Mouse (Mus musculus): ENCODE results near the gene Hoxc9.

The Hoxc9 gene

GRCm38 (mm10) chr15:102976171-102976570, at the start of gene Hoxc9:
Hoxc9 (plus strand) TSS chr15:102976439.
- no peak for DNase-seq (ENCODE audit: low spot score)

- no peak for DNase-seq (ENCODE audit: low spot score)
Observed at GRCm38 (mm10) chr15:102927032-102927645, 49.1 kb upstream of the Hoxc9 start.

DNA sequence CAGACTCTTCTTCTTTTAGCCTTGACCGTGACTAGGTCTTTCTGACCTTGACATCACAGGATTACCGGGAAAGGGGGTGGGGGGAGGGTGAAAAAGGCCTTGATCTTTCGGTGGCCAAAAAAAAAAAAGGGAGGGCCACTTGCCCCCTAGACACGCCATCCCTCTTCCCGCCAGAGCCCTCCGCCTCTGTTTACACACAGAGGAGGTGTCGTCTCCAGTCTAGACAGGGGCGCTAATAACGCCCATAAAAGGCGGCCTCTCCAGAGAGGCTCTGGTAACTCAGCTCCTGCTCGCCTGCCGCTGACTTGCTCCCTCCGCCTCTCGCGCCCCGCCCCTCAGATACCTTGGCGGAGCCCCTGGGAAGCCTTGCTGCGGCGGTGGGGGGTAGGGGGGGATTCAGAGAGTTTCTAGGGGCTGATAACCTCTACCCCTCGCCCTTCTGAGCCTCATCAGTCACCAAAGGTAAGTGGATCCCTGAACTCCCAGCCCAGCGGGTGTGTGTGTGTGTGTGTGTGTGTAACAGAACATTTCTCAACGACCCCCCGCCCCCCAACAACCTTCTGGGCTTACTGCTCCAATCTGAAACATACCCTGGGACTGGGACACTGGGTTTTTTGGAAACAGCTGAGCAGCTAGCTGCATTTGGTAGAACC, 44.4 kb upstream of the Hoxc9 start:
- no peak for DNase-seq (ENCODE audit: low spot score)

DNA sequence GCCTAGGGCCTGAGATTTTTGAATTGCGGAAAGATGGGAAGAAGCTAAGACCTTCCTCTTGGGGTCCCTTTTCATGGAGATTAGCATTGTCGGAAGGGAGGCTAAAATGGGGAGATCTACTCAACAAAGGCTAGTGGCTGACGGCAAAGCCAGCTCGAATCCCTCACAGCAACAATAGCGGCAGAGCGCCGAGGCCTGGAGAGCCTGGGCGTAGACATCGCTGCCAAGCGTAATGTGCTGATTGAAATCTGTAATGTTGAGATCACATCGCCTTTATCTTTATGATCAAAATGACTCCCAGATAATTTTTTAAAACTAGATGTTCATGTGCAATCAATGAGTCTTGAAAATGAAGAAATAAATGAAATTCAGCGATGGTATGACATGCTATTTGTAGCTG, 41.8 kb upstream of the Hoxc9 start:
- no peak for DNase-seq (ENCODE audit: low spot score)

DNA sequence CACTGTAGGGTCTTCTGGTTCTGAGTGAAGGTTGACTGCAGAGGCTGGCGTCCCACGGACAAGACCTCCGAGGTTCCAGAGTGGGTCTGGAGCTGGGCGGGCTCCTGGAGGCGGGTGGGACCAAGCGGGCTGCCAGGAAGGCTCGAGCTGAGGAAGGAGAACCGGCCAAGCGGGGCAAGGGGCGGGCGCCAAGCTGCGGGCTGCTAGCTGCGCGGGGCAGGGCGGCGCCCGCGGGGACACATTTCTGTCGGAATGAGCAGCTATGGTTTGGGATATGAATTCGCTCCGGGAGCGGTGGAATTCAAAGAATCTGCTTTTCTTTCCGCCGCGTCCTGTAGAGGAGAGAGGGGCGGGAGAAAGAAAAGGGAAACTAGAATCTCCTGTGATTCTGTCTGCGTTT, 41.3 kb upstream of the Hoxc9 start:
- DNase-seq (ENCODE audit: low spot score): no peak

DNA sequence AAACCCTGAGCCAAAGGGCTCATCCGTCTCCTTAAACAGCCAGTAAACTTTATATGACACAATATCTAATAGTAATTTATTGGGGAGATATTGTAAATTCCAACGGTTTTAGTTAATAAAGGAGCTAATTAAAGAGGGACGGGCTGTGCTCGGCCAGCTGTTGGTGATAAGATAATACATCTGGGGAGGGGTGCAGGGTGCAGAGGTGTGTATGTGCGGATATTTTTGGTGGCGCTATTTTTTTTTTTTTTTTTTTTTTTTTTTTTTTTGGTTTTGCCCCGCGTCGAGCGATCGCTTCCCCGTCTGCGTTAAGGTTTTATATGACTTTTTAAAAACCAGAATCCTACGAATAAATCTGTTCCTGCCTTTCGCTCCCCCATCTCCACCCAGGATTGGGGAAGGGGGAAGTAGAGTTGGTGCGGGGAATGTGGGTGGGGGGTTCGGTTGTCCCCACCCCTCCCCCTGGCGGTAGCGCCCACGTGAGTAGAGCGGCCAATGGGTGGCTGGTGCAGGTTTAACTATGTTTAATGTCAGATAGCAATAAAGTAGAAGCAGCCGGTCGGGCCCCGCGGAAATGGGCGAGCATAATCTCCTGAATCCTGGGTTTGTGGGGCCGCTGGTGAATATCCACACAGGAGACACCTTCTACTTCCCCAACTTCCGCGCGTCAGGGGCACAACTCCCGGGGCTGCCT, 39.8 kb upstream of the Hoxc9 start, which contains the start of gene Hoxc12:
Gene Hoxc12, plus strand, starts transcription at position 479 of the 694 bp plus-strand sequence.
- DNase-seq (ENCODE audit: low spot score): no peak

DNA sequence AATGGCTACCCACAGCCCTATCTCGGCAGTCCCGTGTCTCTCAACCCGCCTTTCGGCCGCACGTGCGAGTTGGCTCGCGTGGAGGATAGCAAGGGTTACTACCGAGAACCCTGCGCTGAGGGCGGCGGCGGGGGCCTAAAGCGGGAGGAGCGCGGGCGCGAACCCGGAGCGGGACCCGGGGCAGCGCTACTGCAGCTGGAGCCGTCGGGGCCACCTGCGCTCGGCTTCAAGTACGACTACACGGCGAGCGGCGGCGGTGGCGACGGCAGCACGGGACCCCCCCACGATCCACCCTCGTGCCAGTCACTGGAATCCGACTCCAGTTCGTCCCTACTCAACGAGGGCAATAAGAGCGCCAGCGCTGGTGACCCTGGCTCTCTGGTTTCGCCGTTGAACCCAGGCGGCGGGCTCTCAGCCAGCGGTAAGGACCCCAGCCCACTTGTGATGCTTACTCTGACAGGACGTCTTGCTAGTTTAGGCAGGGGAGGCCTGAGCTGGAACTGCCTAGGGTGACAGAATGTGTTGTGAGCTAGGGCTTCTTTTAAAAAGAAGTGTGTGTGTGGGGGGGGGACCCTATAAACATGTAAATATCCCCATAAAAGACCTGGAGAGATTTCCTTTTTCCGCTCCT, 39.1 kb upstream of the Hoxc9 start:
- no peak for DNase-seq (ENCODE audit: low spot score)

DNA sequence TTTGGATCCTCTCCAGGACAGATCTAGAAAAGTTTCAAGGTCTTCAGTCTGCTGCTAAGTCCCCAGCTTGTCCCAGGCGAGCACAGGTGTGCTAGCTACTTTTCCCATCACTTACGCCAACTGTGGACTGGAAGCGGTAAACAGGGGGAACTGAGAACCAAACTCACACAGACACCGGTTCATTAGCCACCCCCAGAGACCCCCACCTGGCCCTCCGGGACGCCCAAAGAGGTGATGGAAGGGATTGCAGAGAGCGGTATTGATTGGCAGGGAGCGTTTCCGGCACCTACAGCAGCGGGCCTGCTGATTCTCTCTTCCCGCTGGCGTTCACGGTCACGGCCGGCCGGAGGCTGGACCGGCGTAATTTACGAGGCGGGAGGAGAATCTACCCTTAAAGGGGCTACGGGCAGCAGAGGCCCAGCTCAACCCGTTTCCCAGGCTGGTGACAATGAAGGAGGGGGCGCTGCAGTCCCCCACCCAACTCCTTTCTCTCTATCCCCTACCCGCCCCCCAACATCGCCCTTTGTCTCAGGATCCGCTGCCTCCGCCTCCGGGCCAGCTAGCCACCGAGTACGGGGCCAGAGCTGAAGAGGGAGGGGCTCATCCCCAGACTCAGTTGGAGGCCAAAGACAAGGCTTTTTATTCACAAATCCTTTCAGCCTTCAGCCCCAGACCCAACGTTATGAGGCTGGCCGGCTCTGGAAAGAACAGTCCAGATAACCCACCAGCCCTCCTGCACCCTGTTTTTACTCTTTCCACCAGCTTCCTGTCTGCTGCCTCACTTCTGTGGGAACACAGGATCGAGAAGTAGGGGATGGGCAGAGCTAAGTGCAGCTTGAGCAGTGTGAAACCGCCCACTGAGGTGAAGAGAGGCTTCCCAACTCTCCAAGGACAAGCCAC, 36.7 kb upstream of the Hoxc9 start:
- no peak for DNase-seq (ENCODE audit: low spot score)

DNA sequence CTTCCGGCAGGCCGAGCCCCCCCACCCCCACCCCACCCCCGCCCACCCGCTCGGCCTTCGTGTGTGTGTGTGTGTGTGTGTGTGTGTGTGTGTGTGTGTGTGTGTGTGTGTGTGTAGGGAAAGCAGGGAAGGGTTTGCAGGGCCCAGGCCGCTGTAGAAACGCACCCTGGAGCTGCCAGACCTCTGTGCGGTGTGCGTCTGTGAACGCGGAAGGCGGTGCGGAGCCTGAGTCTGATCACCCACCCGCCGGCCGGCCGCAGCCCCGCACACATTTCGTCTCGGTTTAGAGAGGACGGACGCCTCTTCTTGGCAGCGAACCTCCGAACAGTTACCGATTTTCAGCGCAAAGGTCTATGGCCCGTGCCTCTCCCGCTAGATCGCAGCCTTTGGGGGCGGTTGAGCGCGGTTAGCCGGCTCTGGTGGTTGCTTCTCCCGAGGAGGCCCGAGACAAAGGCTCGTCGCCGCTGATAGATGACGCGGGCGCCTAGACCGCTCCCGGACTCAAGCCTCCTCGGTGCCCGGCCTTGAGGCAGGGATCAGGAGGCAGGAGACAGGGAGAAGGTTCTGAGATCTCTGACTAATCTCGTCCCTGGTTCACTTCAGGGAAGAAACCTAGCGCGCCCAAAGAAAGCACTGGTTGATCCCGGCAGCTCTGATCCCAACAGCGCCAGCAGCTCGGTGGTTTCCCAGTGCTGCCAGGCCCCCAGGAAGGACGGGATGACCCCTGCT, 33.3 kb upstream of the Hoxc9 start:
- no peak for DNase-seq (ENCODE audit: low spot score)

DNA sequence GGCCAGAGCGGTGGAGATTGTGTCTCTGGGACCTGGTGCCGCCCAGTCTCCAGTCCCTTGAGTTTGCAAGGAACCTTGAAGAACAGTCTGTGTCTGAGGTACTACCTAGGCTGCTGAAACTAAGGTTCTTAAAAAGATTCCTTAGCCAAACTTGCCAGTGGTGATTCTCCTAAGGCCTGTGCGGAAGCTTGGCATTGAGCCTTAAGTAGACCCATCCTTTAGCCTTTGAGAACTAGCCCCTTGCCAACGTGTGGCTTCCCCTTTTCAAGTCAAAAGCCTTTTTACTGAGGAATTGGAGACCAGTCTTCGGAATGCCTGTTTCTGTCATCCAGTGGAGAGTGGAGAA, 32.8 kb upstream of the Hoxc9 start:
- no peak for DNase-seq (ENCODE audit: low spot score)

DNA sequence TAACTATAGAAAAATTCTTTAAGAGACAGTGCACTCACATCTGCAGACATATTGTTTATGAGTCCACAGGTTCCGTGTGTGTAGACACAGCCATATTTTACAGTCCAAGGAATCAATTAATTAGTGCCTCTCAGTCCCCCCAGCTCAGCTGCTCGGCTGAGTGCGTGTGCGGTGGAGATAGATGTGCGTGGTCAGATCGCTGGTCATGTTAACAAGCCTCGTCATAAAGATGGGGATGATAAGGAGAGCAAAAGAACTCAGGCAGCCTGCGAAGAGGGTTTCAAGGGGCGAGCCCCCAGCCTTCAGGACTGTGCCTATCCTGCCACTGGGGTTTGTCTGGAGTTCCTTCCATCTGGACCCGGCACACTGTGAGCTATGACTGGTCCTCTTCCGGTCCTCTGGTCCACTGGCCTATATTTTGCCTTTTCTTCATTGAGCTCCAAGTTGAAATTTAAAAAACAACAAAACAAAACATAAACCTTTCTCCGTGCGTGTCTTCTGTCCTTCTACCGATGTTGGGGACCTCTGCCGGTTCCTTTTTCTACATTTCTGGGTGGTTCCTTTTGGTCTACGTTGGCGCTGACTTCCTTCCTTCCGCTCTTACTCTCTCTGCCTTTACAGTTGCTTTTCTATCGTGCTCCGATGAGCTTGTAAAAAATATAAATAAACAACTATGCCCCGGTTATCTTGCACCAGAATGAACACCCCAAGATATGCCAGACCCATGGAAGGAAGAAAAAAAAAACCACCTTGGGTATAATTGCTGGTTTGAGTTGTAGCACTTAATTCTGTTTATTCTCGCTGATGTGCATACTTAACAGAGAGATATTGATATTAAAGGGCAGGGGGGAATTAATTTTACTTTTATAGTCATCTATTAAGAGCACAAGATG, 30.8 kb upstream of the Hoxc9 start:
- no peak for DNase-seq (ENCODE audit: low spot score)

DNA sequence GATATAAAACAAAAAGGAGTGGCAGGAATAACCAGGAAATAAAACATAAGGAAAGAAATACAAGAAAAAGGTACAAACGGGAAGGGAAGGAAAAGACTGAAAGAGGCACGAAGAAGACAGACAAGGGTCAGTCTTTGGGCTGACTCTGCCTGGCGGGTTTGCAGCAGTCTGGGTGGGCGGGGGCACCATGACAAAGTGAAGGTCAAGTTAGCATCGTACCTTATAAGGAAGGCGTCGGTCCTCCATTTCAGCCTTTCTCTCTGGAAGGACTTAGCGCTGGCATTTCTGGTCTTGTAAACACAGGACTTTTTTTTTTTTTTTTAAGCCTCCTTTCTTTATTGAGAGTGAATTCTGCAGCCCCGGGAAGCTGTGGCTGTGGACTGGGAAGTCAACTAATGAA, 29.0 kb upstream of the Hoxc9 start:
- no peak for DNase-seq (ENCODE audit: low spot score)

DNA sequence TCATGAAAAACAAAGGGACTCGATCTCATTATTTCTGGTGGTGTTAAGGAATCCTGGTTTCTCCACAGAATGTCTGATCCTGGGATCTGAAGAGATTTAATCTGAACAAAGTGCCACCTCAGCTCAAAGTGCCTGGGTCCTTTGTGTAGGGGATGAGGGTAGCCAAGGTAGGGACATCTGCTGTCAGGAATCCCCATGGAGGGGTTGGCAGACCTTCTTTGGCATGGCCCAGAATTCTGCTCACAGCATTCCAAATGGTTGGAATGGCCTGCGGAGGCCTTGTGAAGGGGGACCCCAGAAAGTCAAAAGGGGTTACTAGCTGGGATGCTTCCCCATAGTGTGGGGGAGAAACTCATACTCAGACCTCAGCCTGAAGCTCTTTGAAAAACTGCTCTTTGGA, 27.4 kb upstream of the Hoxc9 start:
- no peak for DNase-seq (ENCODE audit: low spot score)

- DNase-seq (ENCODE audit: low spot score): no peak
Observed at GRCm38 (mm10) chr15:102949696-102950095, 26.5 kb upstream of the Hoxc9 start.

DNA sequence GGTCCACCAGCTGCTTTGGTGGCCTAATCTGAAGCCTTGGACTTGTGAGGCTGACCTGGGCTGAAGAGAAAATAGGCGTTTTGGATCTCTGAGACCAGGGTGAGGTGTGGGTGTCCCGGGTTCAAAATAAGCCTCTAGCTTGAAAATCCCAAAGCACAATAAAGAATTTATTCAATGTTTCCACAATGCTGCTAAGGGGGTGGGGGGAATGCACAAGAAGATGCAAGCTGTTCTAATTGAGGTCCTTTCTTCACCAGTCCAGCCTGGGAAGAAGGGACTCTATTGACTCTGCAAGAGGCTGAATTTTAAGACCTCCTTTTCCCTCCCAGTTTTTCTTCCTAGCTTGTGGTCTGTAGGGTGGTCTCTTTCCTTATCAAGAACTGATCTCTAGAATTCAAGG, 25.4 kb upstream of the Hoxc9 start:
- no peak for DNase-seq (ENCODE audit: low spot score)

GRCm38 (mm10) chr15:102953561-102953960, 22.7 kb upstream of the Hoxc9 start:
- no peak for DNase-seq (ENCODE audit: low spot score)

- no peak for DNase-seq (ENCODE audit: low spot score)
Observed at GRCm38 (mm10) chr15:102954192-102955006, 21.8 kb upstream of the Hoxc9 start, which contains the start of gene Hoxc11. Hoxc11 (plus strand) TSS chr15:102954427.

- DNase-seq (ENCODE audit: low spot score): no peak
Observed at GRCm38 (mm10) chr15:102955007-102955382, 21.2 kb upstream of the Hoxc9 start.

Data from ovary, postnatal 36 days (tissue).